Mouse (Mus musculus) small intestine, adult 2 months (tissue): ENCODE measurements at regions not wholly inside any gene's neighbourhood (a gene's known extent, or its start where the extent isn't known, plus 50 kb on each side); places are given as distances from the start of the nearest gene placed in this dataset.

Source experiments
- H3K27ac ChIP-seq: fragments of 200-500 bp; 2 replicates; pipeline ENCODE4 v1.5.1; 2012; ENCODE audit warnings: low read depth, low read length, control low read depth, inconsistent platforms; ENCODE audit not compliant: insufficient read depth
- H3K27me3 ChIP-seq: fragments of 200-500 bp; 2 replicates; pipeline ENCODE4 v1.6.1; 2012; ENCODE audit warnings: mild to moderate bottlenecking, moderate library complexity, low read length, inconsistent platforms; ENCODE audit not compliant: control insufficient read depth, insufficient read depth
- H3K36me3 ChIP-seq: fragments of 200-500 bp; 2 replicates; pipeline ENCODE4 v1.6.1; 2012; ENCODE audit warnings: mild to moderate bottlenecking, low read length, control low read depth, inconsistent platforms; ENCODE audit not compliant: control insufficient read depth, insufficient read depth
- H3K4me1 ChIP-seq: fragments of 200-500 bp; 2 replicates; pipeline ENCODE4 v1.6.1; 2012; ENCODE audit warnings: low read length, inconsistent platforms, mixed read lengths; ENCODE audit not compliant: control insufficient read depth, insufficient read depth, insufficient read length
- H3K4me3 ChIP-seq: fragments of 200-500 bp; 2 replicates; pipeline ENCODE4 v1.5.1; 2012; ENCODE audit warnings: low read depth, mild to moderate bottlenecking, control low read depth, inconsistent platforms, low read length, moderate library complexity
- CTCF ChIP-seq: fragments of 200-500 bp; IDR thresholded peaks from 2 replicates; pipeline ENCODE4 v1.5.1; 2012; ENCODE audit warnings: low read depth, mild to moderate bottlenecking, control low read depth, inconsistent platforms, low read length, moderate library complexity, mixed read lengths; ENCODE audit not compliant: insufficient replicate concordance, insufficient read length; ENCODE audit errors: extremely low read depth
- POLR2A ChIP-seq: fragments of 200-500 bp; IDR thresholded peaks from 2 replicates; pipeline ENCODE4 v1.6.1; 2012; ENCODE audit warnings: low read depth, mild to moderate bottlenecking, control low read depth, inconsistent platforms, low read length, moderate library complexity
- WGBS: fragments of 180-500 bp; shearing (Covaris S2); methylation state at CpG from one replicate; pipeline ENCODE4 v1.1.7; 2018; 5-methylcytosine and 5-hydroxymethylcytosine counted together

GRCm38 (mm10) chr6:39283761-39284415 is 77.3 kb upstream of the Kdm7a start:
- WGBS = 66% methylated on average over 9 of the region's 9 CpGs
- Histone ChIP-seq H3K27me3 (no peaks in the 10 kb centered on the region), H3K4me1 (peaks cover 16% of the 10 kb centered on the region), H3K36me3 (no peaks in the 10 kb centered on the region), H3K4me3 (no peak overlapping the region), H3K27ac (no peak overlapping the region)
- no peak for TF ChIP-seq POLR2A

GRCm38 (mm10) chr6:39278317-39278716 is 71.7 kb upstream of the Kdm7a start:
- peaks cover 12% of the 10 kb centered on the region; the same call in 1 of the 2 replicates for H3K4me1 ChIP-seq
- H3K27me3 ChIP-seq = no peaks in the 10 kb centered on the region
- no peak overlapping the region for H3K4me3 ChIP-seq
- 82% methylated on average over 6 of the region's 6 CpGs for WGBS
- no peak overlapping the region for H3K27ac ChIP-seq
- no peaks in the 10 kb centered on the region for H3K36me3 ChIP-seq
- TF ChIP-seq CTCF (no peak), POLR2A (no peak)

- TF ChIP-seq POLR2A (no peak), CTCF (no peak)
- Histone ChIP-seq H3K4me1 (peaks cover 11% of the 10 kb centered on the region; the same call in 1 of the 2 replicates), H3K36me3 (no peaks in the 10 kb centered on the region), H3K27ac (no peak overlapping the region), H3K27me3 (no peaks in the 10 kb centered on the region), H3K4me3 (no peak overlapping the region)
- WGBS = 78% methylated on average over 12 of the region's 12 CpGs
These were observed 68.3 kb upstream of the Kdm7a start for GRCm38 (mm10) chr6:39274774-39275502.

- TF ChIP-seq POLR2A = no peak
- peak; percentile 40; the same call in 1 of the 2 replicates for TF ChIP-seq CTCF
- WGBS = 88% methylated on average over 1 of the region's 1 CpGs
- H3K4me1 ChIP-seq = peaks cover 20% of the 10 kb centered on the region; the same call in 1 of the 2 replicates
These were observed 66.8 kb upstream of the Kdm7a start for GRCm38 (mm10) chr6:39273427-39273826.

GRCm38 (mm10) chr6:39270457-39270856 is 63.9 kb upstream of the Kdm7a start:
- 88% methylated on average over 1 of the region's 1 CpGs for WGBS
- no peaks in the 10 kb centered on the region for H3K27me3 ChIP-seq

More at GRCm38 (mm10) chr6:39273427-39273826, 66.8 kb upstream of the Kdm7a start:
- Histone ChIP-seq H3K27me3 (no peaks in the 10 kb centered on the region), H3K27ac (peak overlapping the region; percentile 45), H3K36me3 (no peaks in the 10 kb centered on the region), H3K4me3 (no peak overlapping the region)

GRCm38 (mm10) chr6:39269706-39270105 is 63.1 kb upstream of the Kdm7a start:
- no peak for TF ChIP-seq CTCF
- TF ChIP-seq POLR2A = no peak
- 82% methylated on average over 5 of the region's 5 CpGs for WGBS
- Histone ChIP-seq H3K27me3 (no peaks in the 10 kb centered on the region), H3K4me1 (peaks cover 25% of the 10 kb centered on the region), H3K27ac (peak overlapping the region; percentile 87), H3K4me3 (peak overlapping the region; percentile 15; the same call in 1 of the 2 replicates), H3K36me3 (no peaks in the 10 kb centered on the region)

More at GRCm38 (mm10) chr6:39270457-39270856, 63.9 kb upstream of the Kdm7a start:
- Histone ChIP-seq H3K27ac (no peak overlapping the region), H3K36me3 (no peaks in the 10 kb centered on the region), H3K4me3 (no peak overlapping the region), H3K4me1 (peaks cover 22% of the 10 kb centered on the region; the same call in 1 of the 2 replicates)
- TF ChIP-seq POLR2A (no peak), CTCF (peak; percentile 17; the same call in 1 of the 2 replicates)

GRCm38 (mm10) chr6:39268647-39269428 is 62.2 kb upstream of the Kdm7a start:
- H3K27me3 ChIP-seq = no peaks in the 10 kb centered on the region
- H3K27ac ChIP-seq = peak overlapping the region; percentile 87

More at GRCm38 (mm10) chr6:39268647-39269428, 62.2 kb upstream of the Kdm7a start:
- 26% methylated on average over 8 of the region's 8 CpGs for WGBS
- Histone ChIP-seq H3K36me3 (no peaks in the 10 kb centered on the region), H3K4me3 (no peak overlapping the region), H3K4me1 (peaks cover 26% of the 10 kb centered on the region)
- TF ChIP-seq POLR2A (no peak), CTCF (no peak)
